Mouse (Mus musculus) G1E (cell line): ENCODE data around the gene Rrm2. TPM values are rescaled to one million over a fixed set of nuclear protein-coding genes. Genes with fewer than 3 reads are reported as not detected.
A peak's percentile ranks its signal among the peaks of the same experiment; 100 is the strongest.

Experiments used
- ATAC-seq: 2 replicates; pipeline ENCODE4 v1.8.0; 2016; ENCODE audit warnings: mild to moderate bottlenecking; ENCODE audit not compliant: insufficient number of reproducible peaks, poor library complexity, low FRiP score, severe bottlenecking; ENCODE audit errors: extremely low read depth
- DNase-seq: peaks from one replicate; pipeline ENCODE4 v3.0.0; 2012; ENCODE audit warnings: low spot score
- H3K27me3 ChIP-seq: 2 replicates; pipeline ENCODE4 v1.6.1; 2012; ENCODE audit warnings: mild to moderate bottlenecking, low read length, inconsistent platforms; ENCODE audit not compliant: insufficient read depth
- H3K36me3 ChIP-seq: replicated peaks from 2 replicates; pipeline ENCODE3; 2012; ENCODE audit warnings: mild to moderate bottlenecking, inconsistent platforms
- H3K4me1 ChIP-seq: 2 replicates; pipeline ENCODE4 v1.6.1; 2012; ENCODE audit warnings: low read depth, low read length, inconsistent platforms, mixed read lengths; ENCODE audit not compliant: insufficient read depth
- H3K4me3 ChIP-seq: 2 replicates; pipeline ENCODE4 v1.5.1; 2012; ENCODE audit warnings: low read depth, mild to moderate bottlenecking, inconsistent platforms, low read length, moderate library complexity, mixed read lengths
- H3K9me3 ChIP-seq: replicated peaks from 2 replicates; pipeline ENCODE4 v1.6.1; 2012; ENCODE audit warnings: inconsistent platforms
- CTCF ChIP-seq: IDR thresholded peaks from 2 replicates; pipeline ENCODE4 v1.5.1; 2012; ENCODE audit warnings: low read depth, low read length, inconsistent platforms, mixed read lengths
- GATA1 ChIP-seq: IDR thresholded peaks from 2 replicates; pipeline ENCODE4 v1.6.1; 2012; ENCODE audit warnings: borderline replicate concordance, low read length, inconsistent platforms, mixed read lengths
- GATA2 ChIP-seq: IDR thresholded peaks from 2 replicates; pipeline ENCODE4 v1.6.1; 2012; ENCODE audit warnings: low read depth, low read length, inconsistent platforms, borderline replicate concordance
- POLR2AphosphoS5 ChIP-seq: IDR thresholded peaks from 2 replicates; pipeline ENCODE4 v1.6.1; 2012; ENCODE audit warnings: low read depth, low read length, inconsistent platforms; ENCODE audit not compliant: insufficient replicate concordance
- TAL1 ChIP-seq: conservative IDR thresholded peaks from 2 replicates; pipeline ENCODE4 v1.6.1; 2012; ENCODE audit warnings: low read depth, low read length, inconsistent platforms, mixed read lengths
- polyA plus RNA-seq: library from polyadenylated mRNA; stranded (reverse); fragments of >175 nt; gene quantifications from 2 replicates; pipeline ENCODE4 v1.2.3, GENCODE M21; 2012
- total RNA-seq, 2 experiments: library from RNA; stranded (forward) in 1 of 2; stranded (reverse) in 1 of 2; fragments of 200-1000 nt in 1 of 2; fragments of >200 nt in 1 of 2; fragmentation: Nextera tagmentation in 1 of 2; gene quantifications; 2 replicates each; pipeline ENCODE4 v1.2.3; 2014 to 2017

Gene Rrm2
- total and polyA plus RNA-seq, 3 experiments = 330 to 622 (median 352) TPM

- H3K27me3 ChIP-seq = peaks cover 67% of the 10 kb centered on the region
- no peaks in the 10 kb centered on the region for H3K36me3 ChIP-seq
- peak within 1 kb of the TSS; percentile 54; the same call in 1 of the 2 replicates for H3K4me3 ChIP-seq
- TF ChIP-seq TAL1 (no peak), GATA2 (no peak), CTCF (no peak), GATA1 (no peak), POLR2AphosphoS5 (no peak)
- no peaks in the 10 kb centered on the region for H3K9me3 ChIP-seq
- DNase-seq (no peak), ATAC-seq (no peak)
- peaks cover 23% of the 10 kb centered on the region for H3K4me1 ChIP-seq
Observed at GRCm38 (mm10) chr12:24681286-24682023, 26.6 kb upstream of the Rrm2 start, which contains the start of gene Cys1. Gene Cys1 (minus strand): TSS chr12:24681813.

- no peak for ATAC-seq
- Histone ChIP-seq H3K27me3 (peaks cover 75% of the 10 kb centered on the region), H3K9me3 (no peaks in the 10 kb centered on the region), H3K4me1 (peaks cover 23% of the 10 kb centered on the region), H3K4me3 (no peak overlapping the region), H3K36me3 (no peaks in the 10 kb centered on the region)
- DNase-seq = no peak
- TF ChIP-seq CTCF (no peak), POLR2AphosphoS5 (no peak), TAL1 (no peak), GATA1 (no peak), GATA2 (no peak)
Observed at GRCm38 (mm10) chr12:24682563-24682962, 25.5 kb upstream of the Rrm2 start.

- Histone ChIP-seq H3K4me3 (no peak overlapping the region), H3K9me3 (no peaks in the 10 kb centered on the region), H3K36me3 (no peaks in the 10 kb centered on the region), H3K4me1 (peaks cover 23% of the 10 kb centered on the region), H3K27me3 (peaks cover 77% of the 10 kb centered on the region)
- no peak for DNase-seq
- TF ChIP-seq TAL1 (no peak), POLR2AphosphoS5 (no peak), CTCF (no peak), GATA2 (no peak), GATA1 (no peak)
- no peak for ATAC-seq
Observed at GRCm38 (mm10) chr12:24683461-24683860, 24.6 kb upstream of the Rrm2 start.

GRCm38 (mm10) chr12:24686038-24686695, 21.9 kb upstream of the Rrm2 start:
- H3K4me3 ChIP-seq = no peak overlapping the region
- DNase-seq = no peak
- TF ChIP-seq CTCF = no peak
- no peak for TF ChIP-seq GATA1
- no peak for TF ChIP-seq GATA2
- TF ChIP-seq POLR2AphosphoS5 = no peak
- TF ChIP-seq TAL1 = no peak
- H3K27me3 ChIP-seq = peaks cover 62% of the 10 kb centered on the region
- H3K4me1 ChIP-seq = peaks cover 16% of the 10 kb centered on the region
- no peak for ATAC-seq
- no peaks in the 10 kb centered on the region for H3K9me3 ChIP-seq
- no peaks in the 10 kb centered on the region for H3K36me3 ChIP-seq

- TF ChIP-seq TAL1 (no peak), GATA1 (no peak), GATA2 (no peak)
- Histone ChIP-seq H3K4me3 (no peak overlapping the region), H3K4me1 (peaks cover 12% of the 10 kb centered on the region), H3K27me3 (peaks cover 59% of the 10 kb centered on the region), H3K36me3 (no peaks in the 10 kb centered on the region), H3K9me3 (no peaks in the 10 kb centered on the region)
- DNase-seq (no peak), ATAC-seq (no peak)
Observed at GRCm38 (mm10) chr12:24686696-24687346, 21.2 kb upstream of the Rrm2 start.

GRCm38 (mm10) chr12:24690351-24690750, 17.7 kb upstream of the Rrm2 start:
- DNase-seq = no peak
- Histone ChIP-seq H3K36me3 (no peaks in the 10 kb centered on the region), H3K27me3 (peaks cover 33% of the 10 kb centered on the region), H3K4me1 (peaks cover 8% of the 10 kb centered on the region), H3K9me3 (no peaks in the 10 kb centered on the region), H3K4me3 (no peak overlapping the region)
- no peak for ATAC-seq
- no peak for TF ChIP-seq CTCF
- no peak for TF ChIP-seq GATA1
- TF ChIP-seq GATA2 = no peak
- no peak for TF ChIP-seq TAL1
- no peak for TF ChIP-seq POLR2AphosphoS5
